Mouse (Mus musculus): Measurements from ENCODE around the gene Smarcc2. TPM values are rescaled to one million over a fixed set of nuclear protein-coding genes. Genes with fewer than 3 reads are reported as not detected.

Gene Smarcc2
- total RNA-seq, 2 experiments from 2014 or later, result 97.5 to 104 TPM

GRCm38 (mm10) chr10:128515044-128515443 lies 56.0 kb downstream of the Smarcc2 start:
- DNase-seq, result no peak

GRCm38 (mm10) chr10:128516029-128516428 lies 57.0 kb downstream of the Smarcc2 start:
- no peak for DNase-seq

GRCm38 (mm10) chr10:128516677-128517076 lies 57.6 kb downstream of the Smarcc2 start:
- no peak for DNase-seq

GRCm38 (mm10) chr10:128518833-128519232 lies 59.8 kb downstream of the Smarcc2 start:
- peak; percentile 55 to 70 for DNase-seq

- no peak for DNase-seq
These were observed 61.5 kb downstream of the Smarcc2 start for GRCm38 (mm10) chr10:128520591-128520990.

GRCm38 (mm10) chr10:128522351-128522750 lies 63.3 kb downstream of the Smarcc2 start:
- DNase-seq, result no peak

GRCm38 (mm10) chr10:128524111-128524731 lies 65.2 kb downstream of the Smarcc2 start:
- DNase-seq, result no peak

- peak; percentile 52 to 71 for DNase-seq
These were observed 65.9 kb downstream of the Smarcc2 start for GRCm38 (mm10) chr10:128524732-128525662.

GRCm38 (mm10) chr10:128525671-128526308 lies 66.7 kb downstream of the Smarcc2 start, which contains the start of gene Esyt1:
TSS of gene Esyt1 (minus strand) at chr10:128525871.
- peak; percentile 95 to 96 for DNase-seq

GRCm38 (mm10) chr10:128526366-128527356 lies 67.6 kb downstream of the Smarcc2 start:
- DNase-seq, result no peak

GRCm38 (mm10) chr10:128535206-128535605 lies 76.2 kb downstream of the Smarcc2 start:
- DNase-seq, result no peak

- no peak for DNase-seq
These were observed 76.7 kb downstream of the Smarcc2 start for GRCm38 (mm10) chr10:128535624-128536265.

- DNase-seq, result peak; percentile 87 to 88
These were observed 77.4 kb downstream of the Smarcc2 start for GRCm38 (mm10) chr10:128536266-128536940.

- DNase-seq, result no peak
These were observed 79.4 kb downstream of the Smarcc2 start for GRCm38 (mm10) chr10:128538340-128538870.

Small RNAs within 50 kb of the gene (microRNA-seq; reads per million reads assigned to microRNA genes)
- not detected for gene Mir6916
- gene Mir8105, result not detected

Other genes with a start within 250 kb of the Smarcc2 start
- gene Spryd4, start 247.4 kb upstream of the Smarcc2 start, total RNA-seq (2021), result 10 to 100 TPM; 15.1 to 19.1 TPM
- not detected for gene Mip, start 233.4 kb upstream of the Smarcc2 start, total RNA-seq (2021)
- gene Timeless, start 227.2 kb upstream of the Smarcc2 start, total RNA-seq (2021), result 1 to 10 TPM; 7.6 to 8.8 TPM
- under 1 TPM in 1 of 2 experiments, not detected in 1; 0.23 TPM for gene Apon, start 205.2 kb upstream of the Smarcc2 start, total RNA-seq (2021)
- gene Apof, start 190.6 kb upstream of the Smarcc2 start, total RNA-seq (2021), result 10 to 100 TPM in 1 of 2 experiments, 1 to 10 TPM in 1; 1.5 to 11.9 TPM
- gene Stat2, start 188.7 kb upstream of the Smarcc2 start, total RNA-seq (2021), result 10 to 100 TPM; 32.9 to 33.6 TPM
- gene Il23a, start 160.5 kb upstream of the Smarcc2 start, total RNA-seq (2021), result not detected
- 10 to 100 TPM; 17.7 to 19.6 TPM for gene Pan2, start 155.9 kb upstream of the Smarcc2 start, total RNA-seq (2021)
- gene Cnpy2, start 136.8 kb upstream of the Smarcc2 start, total RNA-seq (2021), result 100 to 1,000 TPM; 170 to 204 TPM
- 100 to 1,000 TPM; 369 to 370 TPM for gene Cs, start 121.5 kb upstream of the Smarcc2 start, total RNA-seq (2021)
- gene Coq10a, start 90.3 kb upstream of the Smarcc2 start, total RNA-seq (2021), result 10 to 100 TPM; 70.3 to 83.5 TPM
- gene Ankrd52, start 82.1 kb upstream of the Smarcc2 start, total RNA-seq (2021), result 10 to 100 TPM; 56.4 to 70.6 TPM
- not detected for gene Slc39a5, start 58.0 kb upstream of the Smarcc2 start, total RNA-seq (2021)
- 10 to 100 TPM; 71.4 to 73.6 TPM for gene Nabp2, start 47.8 kb upstream of the Smarcc2 start, total RNA-seq (2021)
- 10 to 100 TPM; 44.4 to 45.9 TPM for gene Rnf41, start 47.6 kb upstream of the Smarcc2 start, total RNA-seq (2021)
- 100 to 1,000 TPM; 812 to 946 TPM for gene Myl6, start 34.9 kb downstream of the Smarcc2 start, total RNA-seq (2021)
- gene Myl6b, start 39.4 kb downstream of the Smarcc2 start, total RNA-seq (2021), result 1 to 10 TPM; 5.6 to 6.1 TPM
- gene Esyt1, start 66.6 kb downstream of the Smarcc2 start, total RNA-seq (2021), result 10 to 100 TPM; 22.7 to 28.8 TPM
- 10 to 100 TPM; 11.9 to 15.2 TPM for gene Zc3h10, start 88.5 kb downstream of the Smarcc2 start, total RNA-seq (2021)
- gene Rpl41, start 90.1 kb downstream of the Smarcc2 start, total RNA-seq (2021), result 1,000 to 10,000 TPM; 2,845 to 2,862 TPM
- 10 to 100 TPM; 83.1 to 89.4 TPM for gene Pa2g4, start 106.7 kb downstream of the Smarcc2 start, total RNA-seq (2021)
- gene Erbb3, start 130.4 kb downstream of the Smarcc2 start, total RNA-seq (2021), result 1 to 10 TPM; 2.2 to 2.3 TPM
- 100 to 1,000 TPM; 697 to 707 TPM for gene Rps26, start 167.5 kb downstream of the Smarcc2 start, total RNA-seq (2021)
- 1 to 10 TPM; 1.5 to 2.2 TPM for gene Ikzf4, start 186.7 kb downstream of the Smarcc2 start, total RNA-seq (2021)
- 10 to 100 TPM; 24.1 to 24.3 TPM for gene Suox, start 214.8 kb downstream of the Smarcc2 start, total RNA-seq (2021)
- 100 to 1,000 TPM; 111 to 125 TPM for gene Rab5b, start 237.0 kb downstream of the Smarcc2 start, total RNA-seq (2021)
- 1 to 10 TPM in 1 of 2 experiments, under 1 TPM in 1; 0.82 to 1.4 TPM for gene Pmel, start 244.9 kb downstream of the Smarcc2 start, total RNA-seq (2021)
- 10 to 100 TPM; 17.4 to 19.7 TPM for gene Cdk2, start 245.8 kb downstream of the Smarcc2 start, total RNA-seq (2021)

Measured in adrenal gland, postnatal 36 days (tissue).